Mouse (Mus musculus) heart, postnatal 36 days (tissue): ENCODE data around the gene Rita1. TPM values are rescaled to one million over a fixed set of nuclear protein-coding genes. Genes with fewer than 3 reads are reported as not detected.

Experiments
- DNase-seq, 2 experiments: peaks; one replicate each; pipeline ENCODE4 v3.0.0; 2021 to 2022
- intact Hi-C: fragments of 180-260 bp; cut with DNase I; formaldehyde crosslinking; loops from one replicate; pipeline ENCODE4 v1.15.1; 2025
- total RNA-seq, 2 experiments: library from RNA; stranded (reverse); gene quantifications; 2 replicates each; pipeline ENCODE4 v1.2.3; 2021

Gene Rita1
- 10 to 100 TPM; 15.0 to 17.1 TPM for total RNA-seq

GRCm38 (mm10) chr5:120612442-120612821, at the start of gene Rita1, which contains the start of gene Ddx54:
Gene Rita1 (minus strand): TSS chr5:120612589.
Gene Ddx54 (plus strand): TSS chr5:120612739.
- DNase-seq: peak; percentile 97 to 99
- intact Hi-C loops: no loop called here

- intact Hi-C loops: no loop called here
- no peak for DNase-seq
Observed at GRCm38 (mm10) chr5:120660816-120661215, 48.4 kb upstream of the Rita1 start.

DNA sequence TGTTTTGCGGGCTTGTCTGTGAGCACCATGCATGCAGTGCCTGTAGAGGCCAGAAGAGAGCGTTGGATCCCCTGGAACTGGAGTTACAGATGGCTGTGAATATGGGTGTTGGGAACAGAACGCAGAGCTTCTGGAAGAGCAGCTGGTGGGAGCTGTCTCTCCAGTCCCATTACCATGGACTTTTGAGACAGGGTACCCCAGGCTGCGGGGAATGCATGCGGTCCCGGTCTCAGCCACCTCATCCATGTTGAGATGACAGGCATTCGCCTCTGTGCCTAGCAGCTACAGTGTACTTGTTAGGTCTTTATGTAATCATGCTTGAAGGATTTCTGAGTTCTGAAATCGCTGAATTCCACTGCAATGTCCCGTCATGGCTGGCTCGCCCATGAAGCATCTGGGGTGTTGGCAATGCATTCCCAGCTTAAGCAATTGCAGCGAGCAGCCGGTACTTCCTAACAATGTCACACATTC, 43.9 kb upstream of the Rita1 start:
- intact Hi-C loops: no loop called here
- no peak for DNase-seq

- intact Hi-C loops: no loop called here
- DNase-seq: no peak
Observed at GRCm38 (mm10) chr5:120653873-120654272, 41.5 kb upstream of the Rita1 start.

DNA sequence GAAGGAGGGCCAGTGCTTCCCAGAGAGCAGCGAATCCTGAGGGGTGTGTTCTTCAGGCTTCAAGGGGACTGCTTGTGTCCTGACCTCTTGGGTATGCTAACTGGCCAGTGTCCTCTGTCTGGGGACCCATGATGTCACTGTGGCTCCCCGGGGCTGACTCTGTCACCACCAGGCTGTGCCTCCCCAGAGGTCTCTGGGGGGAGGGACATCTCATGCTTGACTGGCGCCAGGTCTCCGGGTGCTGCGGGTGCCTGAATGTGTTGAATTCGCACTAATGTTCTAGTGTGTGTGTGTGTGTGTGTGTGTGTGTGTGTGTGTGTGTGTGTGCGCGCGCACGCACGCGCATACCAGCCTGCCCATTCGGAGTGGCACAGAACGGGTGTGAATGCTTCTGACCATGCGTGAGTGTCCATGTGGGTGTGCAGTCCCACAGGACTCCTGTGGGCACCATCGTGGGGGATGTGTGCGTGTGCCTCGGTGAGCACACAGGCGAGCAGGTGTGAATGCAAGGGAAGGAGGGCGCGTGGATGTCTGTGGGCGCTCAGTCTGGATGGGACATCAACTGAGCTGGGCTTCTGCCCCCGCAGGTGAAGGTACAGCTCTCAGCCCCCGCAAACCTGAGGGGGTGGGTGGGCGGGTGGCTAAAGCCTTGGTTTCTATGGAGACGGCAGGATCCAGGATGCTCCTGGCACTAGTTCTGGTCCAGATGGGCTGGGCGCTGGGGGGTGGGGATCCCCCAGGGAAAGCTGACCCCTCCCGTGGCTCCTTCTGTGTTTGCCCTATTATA, 40.7 kb upstream of the Rita1 start:
- intact Hi-C loops: no loop called here
- DNase-seq: no peak

DNA sequence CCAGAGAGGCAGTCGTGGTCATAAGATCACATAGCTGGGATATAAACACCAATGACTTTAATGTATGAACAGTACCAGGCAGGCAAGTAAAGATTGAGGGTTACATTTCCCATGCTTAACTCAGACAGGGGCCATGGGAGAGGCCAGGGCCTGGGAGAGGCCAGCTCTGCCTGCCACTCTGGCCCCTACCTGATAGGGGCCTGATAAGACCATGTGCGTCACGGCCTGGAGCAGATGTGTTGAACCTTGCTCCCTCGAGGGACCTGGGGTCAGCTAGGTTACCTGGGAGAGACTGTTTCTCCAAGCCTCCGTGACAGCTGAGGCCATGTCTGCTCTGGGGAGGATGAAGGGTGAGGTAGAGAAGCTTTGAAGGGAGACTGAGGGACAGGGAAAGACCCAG, 38.8 kb upstream of the Rita1 start:
- intact Hi-C loops: no loop called here
- DNase-seq: no peak

DNA sequence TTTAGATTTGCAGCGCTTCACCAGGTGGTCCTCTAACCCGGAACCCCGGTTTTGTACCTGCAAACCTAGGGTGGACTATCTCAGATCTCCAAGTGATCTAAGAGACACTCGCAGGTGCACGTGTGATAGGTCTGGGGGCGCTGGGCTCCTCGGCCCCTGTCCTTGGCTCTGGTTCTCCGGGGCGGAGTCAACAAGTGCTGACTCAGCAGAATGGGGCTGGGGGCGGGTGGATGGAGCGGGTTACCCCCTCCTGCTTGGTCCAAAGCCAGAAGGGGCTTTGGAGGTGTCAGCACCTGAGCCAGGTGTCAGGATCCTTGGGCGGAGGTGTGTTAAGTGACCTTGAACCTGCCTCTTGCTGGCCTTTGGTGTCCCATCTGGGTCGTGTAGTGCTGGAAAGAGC, 37.5 kb upstream of the Rita1 start:
- intact Hi-C loops: no loop called here
- no peak for DNase-seq

GRCm38 (mm10) chr5:120649374-120649933, 37.1 kb upstream of the Rita1 start:
- intact Hi-C loops: no loop called here
- no peak for DNase-seq

- DNase-seq: peak; percentile 32 to 47
- intact Hi-C loops: no loop called here
Observed at GRCm38 (mm10) chr5:120648569-120649373, 36.4 kb upstream of the Rita1 start, which contains the start of gene Rasal1. Gene Rasal1 (plus strand): TSS chr5:120648812.

- intact Hi-C loops: no loop called here
- no peak for DNase-seq
Observed at GRCm38 (mm10) chr5:120647814-120648491, 35.6 kb upstream of the Rita1 start.

DNA sequence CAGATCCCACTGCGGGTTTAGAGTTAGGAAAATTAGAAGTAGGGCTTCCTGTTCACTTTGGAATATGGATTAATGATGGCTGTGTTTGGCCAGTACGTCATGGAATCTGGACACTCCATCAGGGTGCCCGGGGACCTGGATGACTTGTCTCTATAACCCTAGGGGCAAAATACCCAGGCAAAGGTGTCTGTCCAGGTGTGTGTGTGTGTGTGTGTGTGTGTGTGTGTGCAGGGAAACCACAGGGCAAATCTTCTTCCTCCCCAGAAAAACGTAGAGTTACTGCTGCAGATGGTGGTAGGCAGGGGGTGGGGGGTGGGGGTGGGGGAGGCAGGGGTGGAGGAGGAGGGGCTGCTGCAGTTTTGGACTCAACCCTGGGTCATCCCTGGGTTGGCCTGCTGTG, 35.0 kb upstream of the Rita1 start:
- intact Hi-C loops: no loop called here
- DNase-seq: no peak

DNA sequence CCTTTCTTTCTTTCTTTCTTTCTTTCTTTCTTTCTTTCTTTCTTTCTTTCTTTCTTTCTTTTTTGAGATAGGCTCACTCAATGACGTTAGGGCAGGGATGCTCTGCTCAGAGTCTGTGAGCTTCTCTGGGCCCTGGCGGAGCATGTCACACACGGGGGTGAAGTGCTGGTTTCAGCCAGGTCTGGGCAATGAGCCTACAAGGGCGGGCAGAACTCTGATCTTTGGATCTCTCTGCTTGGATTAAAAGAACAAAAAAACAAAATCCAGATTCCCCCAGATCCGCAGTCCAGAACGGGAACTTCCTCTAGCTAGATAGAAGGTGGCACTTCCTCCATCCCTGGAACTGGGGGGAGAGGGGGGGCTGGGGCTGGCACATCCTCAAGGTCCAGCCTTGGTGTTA, 33.5 kb upstream of the Rita1 start:
- intact Hi-C loops: no loop called here
- peak in 1 of 2 experiments; percentile 42 for DNase-seq

DNA sequence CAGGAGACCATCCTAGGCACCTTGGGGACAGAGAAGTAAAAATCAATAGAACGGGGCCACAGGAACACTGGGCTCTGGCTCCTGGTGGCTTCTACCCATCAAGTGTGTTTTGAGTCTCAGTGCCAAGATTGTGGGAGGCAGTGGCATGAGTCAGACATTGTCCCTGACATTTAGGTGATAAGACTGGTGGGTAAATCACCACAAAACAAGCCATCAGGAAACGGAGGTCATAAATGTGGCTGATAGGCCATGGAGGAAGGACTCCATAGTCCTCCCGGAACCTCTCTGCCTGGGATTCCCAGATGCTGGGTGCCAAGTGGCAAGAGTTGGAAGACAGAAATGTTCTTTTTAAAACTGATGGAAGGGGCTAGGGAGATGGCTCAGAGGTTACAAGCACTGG, 31.8 kb upstream of the Rita1 start:
- intact Hi-C loops: no loop called here
- no peak for DNase-seq

DNA sequence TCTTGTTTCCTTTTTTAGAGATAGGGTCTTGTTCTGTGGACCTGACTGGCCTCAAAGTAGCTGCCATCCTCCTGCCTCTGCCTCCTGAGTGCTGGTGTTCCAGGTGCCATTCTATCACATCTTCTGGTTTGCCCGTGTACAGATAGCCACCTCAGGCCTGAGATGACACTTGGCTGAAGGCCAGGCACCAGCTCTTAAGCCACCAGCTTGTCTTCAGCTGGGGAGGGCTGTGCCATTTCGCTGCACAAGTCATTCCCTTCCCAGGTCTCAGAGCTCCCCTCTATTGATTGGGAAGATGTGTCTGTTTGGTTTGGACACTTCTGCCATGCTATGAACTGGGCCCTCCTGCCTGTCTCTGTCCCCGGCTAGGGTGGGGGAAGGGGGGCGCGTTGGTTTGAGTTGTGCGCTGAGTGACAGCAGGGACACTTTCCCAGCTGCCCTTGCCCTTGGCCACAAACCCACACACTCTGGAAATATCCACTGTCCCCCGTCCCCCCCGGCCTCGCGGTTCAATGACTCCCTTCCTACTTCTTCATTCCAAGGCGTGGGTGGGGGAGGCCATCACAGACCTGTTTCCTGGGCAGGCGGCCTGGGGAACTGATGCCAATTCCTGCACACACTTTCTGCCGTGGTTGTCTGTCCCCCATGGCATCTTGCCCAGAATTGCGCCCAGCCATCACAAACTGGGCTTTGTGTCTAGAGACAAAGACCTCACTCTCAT, 31.1 kb upstream of the Rita1 start:
- no peak for DNase-seq
- intact Hi-C loops: no loop called here

DNA sequence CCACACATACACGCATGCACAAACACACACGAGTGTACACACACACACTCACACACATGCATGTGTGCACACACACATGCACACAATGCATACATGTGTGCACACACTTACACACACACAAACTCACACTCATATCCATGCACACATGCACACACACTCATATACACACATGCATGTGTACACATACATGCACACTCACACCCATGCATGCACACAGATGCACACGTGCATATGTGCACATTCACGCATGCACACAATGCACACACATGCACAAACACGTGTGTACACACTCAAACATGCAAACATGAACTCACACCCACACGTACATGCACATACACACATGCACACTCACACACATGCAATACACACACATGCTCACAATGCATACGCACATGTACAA, 27.7 kb upstream of the Rita1 start:
- DNase-seq: no peak
- intact Hi-C loops: no loop called here

GRCm38 (mm10) chr5:120635633-120636032, 23.2 kb upstream of the Rita1 start:
- no peak for DNase-seq
- intact Hi-C loops: no loop called here

DNA sequence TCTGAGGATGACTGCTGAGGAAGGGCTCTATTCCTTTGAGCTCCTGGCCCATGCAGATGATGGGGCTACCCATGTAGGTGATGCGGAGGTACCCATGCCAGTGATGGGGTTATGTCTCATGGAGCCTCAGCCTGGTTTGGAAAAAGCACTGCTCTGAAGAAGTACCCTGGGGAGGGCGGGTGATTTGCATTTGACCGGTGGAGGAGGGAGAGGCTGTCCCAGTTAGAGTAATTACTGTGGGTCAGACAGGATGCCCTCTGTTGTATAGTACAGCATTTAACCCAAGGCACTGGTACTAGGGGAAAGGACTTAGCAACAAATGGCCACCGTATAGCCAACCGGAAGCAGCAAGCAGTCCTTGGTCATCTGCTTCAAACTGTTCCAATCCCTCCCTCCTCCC, 22.5 kb upstream of the Rita1 start:
- intact Hi-C loops: no loop called here
- no peak for DNase-seq

DNA sequence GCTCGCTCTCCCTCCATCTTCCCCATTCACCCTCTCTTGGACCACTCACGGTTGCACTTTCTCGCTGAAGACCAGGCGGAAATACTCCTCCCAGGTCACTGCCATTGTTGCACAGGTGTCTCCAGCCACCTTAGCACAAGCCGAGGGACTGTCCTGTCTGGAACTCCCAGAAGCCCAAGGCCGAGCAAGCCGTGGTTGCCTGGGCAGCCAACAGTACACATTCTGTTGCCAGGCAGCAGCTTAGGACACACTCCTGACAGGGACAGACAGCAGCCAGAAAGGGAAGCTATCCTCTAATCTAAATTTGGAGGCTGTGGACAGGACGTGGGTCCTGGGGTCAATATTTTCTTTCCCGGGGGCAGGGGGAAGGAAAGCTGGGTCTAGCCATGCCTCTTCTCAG, 21.7 kb upstream of the Rita1 start, which contains the start of gene Cfap73:
Gene Cfap73 (minus strand): TSS at position 105 of the 400 bp plus-strand sequence.
- DNase-seq: no peak
- intact Hi-C loops: no loop called here

GRCm38 (mm10) chr5:120631892-120632291, 19.5 kb upstream of the Rita1 start:
- no peak for DNase-seq
- intact Hi-C loops: no loop called here

DNA sequence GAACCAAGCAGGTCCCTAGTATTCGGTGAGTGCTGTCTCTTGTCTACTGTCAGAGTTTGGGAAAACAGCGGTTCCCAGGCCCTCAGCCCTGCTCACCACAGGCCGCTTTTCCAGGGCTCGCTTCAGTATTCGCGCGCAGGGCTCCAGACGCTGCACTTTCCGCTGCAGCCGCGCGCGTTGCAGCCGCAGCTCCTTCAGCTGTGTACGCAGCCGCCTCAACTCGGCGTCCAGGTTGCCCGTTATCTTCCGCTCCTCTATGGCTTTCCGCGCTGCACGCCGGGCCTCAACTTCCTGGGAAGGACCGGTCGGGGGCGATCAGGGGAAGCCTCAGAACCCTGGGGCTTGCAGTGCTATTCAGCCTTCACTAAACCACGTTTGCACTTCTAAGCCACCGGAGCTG, 18.7 kb upstream of the Rita1 start:
- DNase-seq: no peak
- intact Hi-C loops: no loop called here
